Mouse (Mus musculus) adrenal gland, adult 2 months (tissue): ENCODE data around the gene Cpm. TPM values are rescaled to one million over a fixed set of nuclear protein-coding genes. Genes with fewer than 3 reads are reported as not detected.

Experiments
- DNase-seq: peaks from one replicate; pipeline ENCODE4 v3.0.0; 2021
- polyA plus RNA-seq: library from polyadenylated mRNA; depleted of rRNA; stranded (reverse); fragments of >200 nt; gene quantifications from 2 replicates; pipeline ENCODE4 v1.2.3, GENCODE M21; 2012
- total RNA-seq, 2 experiments: library from RNA; stranded (reverse); gene quantifications; 2 replicates each; pipeline ENCODE4 v1.2.3; 2021

Gene Cpm
- total and polyA plus RNA-seq, 3 experiments, result 19.2 to 29.3 (median 21.4) TPM

- DNase-seq, result no peak
Measured at GRCm38 (mm10) chr10:117620934-117621501, 8.3 kb upstream of the Cpm start.

GRCm38 (mm10) chr10:117621616-117622533 is 7.4 kb upstream of the Cpm start:
- DNase-seq, result no peak

GRCm38 (mm10) chr10:117623358-117623757 is 5.9 kb upstream of the Cpm start:
- DNase-seq, result no peak

GRCm38 (mm10) chr10:117624222-117624621 is 5.1 kb upstream of the Cpm start:
- peak; percentile 52 for DNase-seq

- no peak for DNase-seq
Measured at GRCm38 (mm10) chr10:117624655-117625497, 4.4 kb upstream of the Cpm start.

- DNase-seq, result no peak
Measured at GRCm38 (mm10) chr10:117625500-117626296, 3.6 kb upstream of the Cpm start.

GRCm38 (mm10) chr10:117626297-117626613 is 3.0 kb upstream of the Cpm start:
- no peak for DNase-seq

- no peak for DNase-seq
Measured at GRCm38 (mm10) chr10:117626840-117627615, 2.3 kb upstream of the Cpm start.

GRCm38 (mm10) chr10:117627616-117627930 is 1.7 kb upstream of the Cpm start:
- no peak for DNase-seq

GRCm38 (mm10) chr10:117627949-117628348 is 1.4 kb upstream of the Cpm start:
- no peak for DNase-seq

- DNase-seq, result peak; percentile 6
Measured at GRCm38 (mm10) chr10:117628363-117629168, 734 bp upstream of the Cpm start.

- DNase-seq, result no peak
Measured at GRCm38 (mm10) chr10:117630176-117630575, 876 bp downstream of the Cpm start.

- no peak for DNase-seq
Measured at GRCm38 (mm10) chr10:117630810-117631209, 1.5 kb downstream of the Cpm start.

- DNase-seq, result no peak
Measured at GRCm38 (mm10) chr10:117631562-117632259, 2.4 kb downstream of the Cpm start.

GRCm38 (mm10) chr10:117632394-117632793 is 3.1 kb downstream of the Cpm start:
- no peak for DNase-seq

GRCm38 (mm10) chr10:117633564-117634208 is 4.4 kb downstream of the Cpm start:
- DNase-seq, result no peak

GRCm38 (mm10) chr10:117634323-117635030 is 5.2 kb downstream of the Cpm start:
- no peak for DNase-seq

GRCm38 (mm10) chr10:117635078-117635771 is 5.9 kb downstream of the Cpm start:
- DNase-seq, result no peak
